Mouse (Mus musculus) frontal cortex, postnatal 10 days (tissue): ENCODE measurements around the gene Olfr1354.
"Not testable (repeated sequence)": the region's sequence is repeated elsewhere in the genome, so short reads cannot be mapped to it uniquely, and the experiment has no call there.

Source experiments
- DNase-seq, 2 experiments: peaks; one replicate each; pipeline ENCODE4 v3.0.0; 2022; ENCODE audit warnings: low spot score in 2 of 2, mixed read lengths in 1 of 2

Olfr1354 gene

DNA sequence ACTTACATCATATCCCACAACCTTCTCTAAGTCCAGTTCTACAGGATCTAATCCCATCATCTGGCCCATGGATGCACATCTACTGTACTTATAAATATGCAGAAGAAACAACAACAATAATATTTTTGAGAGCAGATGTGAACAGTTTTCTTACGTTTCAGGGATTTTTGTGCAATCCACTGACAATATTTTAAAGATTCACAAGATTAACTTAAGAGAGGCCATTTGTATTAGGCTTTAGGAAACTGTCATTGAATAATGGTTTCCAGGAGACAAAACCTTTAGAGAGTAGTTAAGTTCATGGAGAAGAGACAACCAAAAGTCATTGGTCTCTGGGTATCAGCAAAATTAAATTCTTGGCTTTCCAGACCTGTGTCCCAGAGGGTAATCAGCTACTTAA, at the start of gene Olfr1354:
Gene Olfr1354, plus strand, starts transcription at position 301 of the 400 bp plus-strand sequence.
- not testable (repeated sequence) for DNase-seq

DNA sequence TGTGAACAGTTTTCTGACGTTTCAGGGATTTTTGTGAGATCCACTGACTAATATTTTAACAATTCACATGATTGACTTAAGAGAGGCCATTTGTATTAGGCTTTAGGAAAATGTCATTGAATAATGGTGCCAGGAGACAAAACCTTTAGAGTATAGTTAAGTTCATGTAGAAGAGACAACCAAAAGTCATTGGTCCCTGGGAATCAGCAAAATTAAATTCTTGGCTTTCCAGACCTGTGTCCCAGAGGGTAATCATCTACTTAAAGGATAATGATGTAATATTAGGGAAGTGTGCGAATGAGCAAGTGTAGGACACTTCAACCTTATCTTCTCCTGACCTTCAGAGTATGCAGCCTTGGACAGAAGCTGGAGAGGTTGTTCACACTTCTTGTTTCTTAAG, 37.7 kb upstream of the Olfr1354 start, which contains the start of gene Olfr1355:
Gene Olfr1355, plus strand, starts transcription at position 301 of the 400 bp plus-strand sequence.
- no peak for DNase-seq

GRCm38 (mm10) chr10:78950336-78950735, 37.4 kb downstream of the Olfr1354 start, which contains the start of gene Olfr8:
Olfr8 (plus strand) TSS chr10:78950636.
- not testable (repeated sequence) for DNase-seq

DNA sequence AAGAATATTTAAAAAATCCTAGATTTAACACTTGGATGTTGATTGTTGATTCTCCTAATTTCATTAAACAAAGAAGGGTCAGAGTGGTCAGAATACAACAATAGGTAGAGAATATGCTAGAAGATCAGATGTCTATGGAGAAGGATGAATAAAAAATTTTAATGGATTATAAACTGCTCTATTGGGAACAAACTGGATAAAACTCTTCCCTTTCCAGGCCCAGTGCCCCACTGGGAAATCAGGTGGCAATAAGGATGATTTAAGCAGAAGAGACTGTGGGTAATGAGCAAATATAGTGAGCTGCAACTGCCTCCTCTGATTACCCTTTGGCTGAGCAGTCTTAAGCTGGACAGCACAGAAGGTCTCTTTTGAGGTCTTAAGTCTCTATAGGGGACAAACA, 50.0 kb downstream of the Olfr1354 start, which contains the start of gene Olfr1353:
Gene Olfr1353, plus strand, starts transcription at position 301 of the 400 bp plus-strand sequence.
- not testable (repeated sequence) for DNase-seq
